Mouse (Mus musculus) neural tube, embryonic 14.5 days (tissue): Measurements from ENCODE around the gene Eef1akmt2. TPM values are rescaled to one million over a fixed set of nuclear protein-coding genes. Genes with fewer than 3 reads are reported as not detected.

Source experiments
- ATAC-seq: fragments of 200-750 bp; cut with Nextera tagmentation; 2 replicates; pipeline ENCODE4 v1.8.0; 2017; ENCODE audit warnings: low read depth, mild to moderate bottlenecking, moderate TSS enrichment, moderate library complexity
- H3K27ac ChIP-seq: fragments of 300-500 bp; sonication (generic); 2 replicates; pipeline ENCODE4 v1.5.1; 2014; ENCODE audit warnings: low read depth, mild to moderate bottlenecking, control low read depth, low read length, moderate library complexity, mixed read lengths
- H3K27me3 ChIP-seq: fragments of 300-500 bp; sonication (generic); 2 replicates; pipeline ENCODE4 v1.6.1; 2014; ENCODE audit warnings: low read length; ENCODE audit not compliant: control insufficient read depth, insufficient read depth
- H3K36me3 ChIP-seq: fragments of 300-500 bp; sonication (generic); 2 replicates; pipeline ENCODE4 v1.6.1; 2014; ENCODE audit warnings: low read length, mixed read lengths; ENCODE audit not compliant: control insufficient read depth, insufficient read depth
- H3K4me1 ChIP-seq: fragments of 300-500 bp; sonication (generic); 2 replicates; pipeline ENCODE4 v1.6.1; 2014; ENCODE audit warnings: low read length; ENCODE audit not compliant: control insufficient read depth, insufficient read depth
- H3K4me2 ChIP-seq: fragments of 300-500 bp; sonication (generic); 2 replicates; pipeline ENCODE4 v1.6.1; 2014; ENCODE audit warnings: mild to moderate bottlenecking, low read depth, low read length, control low read depth
- H3K4me3 ChIP-seq: fragments of 300-500 bp; sonication (generic); 2 replicates; pipeline ENCODE4 v1.5.1; 2014; ENCODE audit warnings: low read depth, low read length, control low read depth, mixed read lengths
- H3K9ac ChIP-seq: fragments of 300-500 bp; sonication (generic); replicated peaks from 2 replicates; pipeline ENCODE4 v1.6.1; 2014; ENCODE audit warnings: low read depth, mild to moderate bottlenecking, control low read depth, low read length, mixed read lengths
- H3K9me3 ChIP-seq: fragments of 300-500 bp; sonication (generic); 2 replicates; pipeline ENCODE4 v1.6.1; 2016; ENCODE audit warnings: low read length; ENCODE audit not compliant: control insufficient read depth
- WGBS: fragments of 180-500 bp; shearing (Covaris S2); extraction: QIAGEN DNeasy Blood & Tissue Kit; methylation state at CpG from one replicate; pipeline ENCODE4 v1.1.7; 2014; 5-methylcytosine and 5-hydroxymethylcytosine counted together
- polyA plus RNA-seq: library from polyadenylated mRNA; unstranded; fragments of >200 nt; fragmentation: Nextera tagmentation; extraction: Ambion mirVana; gene quantifications from 2 replicates; pipeline ENCODE4 v1.2.1, GENCODE M21; 2014

Gene Eef1akmt2
- polyA plus RNA-seq, 1 experiment from 2014 or later = 97.5 TPM

GRCm38 (mm10) chr7:132787496-132788190, 64.8 kb downstream of the Eef1akmt2 start:
- WGBS = 92% methylated on average over 4 of the region's 4 CpGs
- no peak overlapping the region for H3K27ac ChIP-seq
- H3K4me2 ChIP-seq = no peak overlapping the region
- no peaks in the 10 kb centered on the region for H3K4me1 ChIP-seq
- H3K9ac ChIP-seq = no peak overlapping the region
- ATAC-seq = no peak
- H3K27me3 ChIP-seq = no peaks in the 10 kb centered on the region
- H3K9me3 ChIP-seq = no peaks in the 10 kb centered on the region
- no peak overlapping the region for H3K4me3 ChIP-seq
- no peaks in the 10 kb centered on the region for H3K36me3 ChIP-seq

- H3K4me3 ChIP-seq = no peak overlapping the region
- H3K9me3 ChIP-seq = no peaks in the 10 kb centered on the region
- H3K27ac ChIP-seq = no peak overlapping the region
- H3K36me3 ChIP-seq = no peaks in the 10 kb centered on the region
- WGBS = 92% methylated on average over 4 of the region's 4 CpGs
- H3K4me2 ChIP-seq = no peak overlapping the region
- no peak for ATAC-seq
- peaks cover 2% of the 10 kb centered on the region; the same call in 1 of the 2 replicates for H3K4me1 ChIP-seq
- H3K9ac ChIP-seq = no peak overlapping the region
- H3K27me3 ChIP-seq = no peaks in the 10 kb centered on the region
Measured at GRCm38 (mm10) chr7:132787022-132787421, 65.5 kb downstream of the Eef1akmt2 start.

DNA sequence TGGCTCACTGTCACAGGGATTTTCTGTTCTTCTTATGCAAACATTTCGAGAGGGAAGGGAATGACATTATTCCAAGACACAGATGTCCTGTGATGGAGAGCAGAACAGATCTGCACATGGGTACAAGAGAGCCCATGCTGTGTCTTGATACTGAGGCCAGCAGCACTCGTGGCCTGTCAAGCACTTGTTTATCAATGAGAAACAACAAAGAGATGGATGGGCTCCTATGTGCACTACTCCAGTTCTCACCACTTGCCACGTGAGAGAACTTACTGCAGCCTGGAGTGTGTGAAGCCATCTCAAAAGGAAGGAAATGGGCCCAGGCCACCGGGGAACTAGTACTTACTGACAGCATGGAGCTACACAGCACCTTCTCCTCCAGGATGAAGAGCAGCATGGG, 66.0 kb downstream of the Eef1akmt2 start:
- ATAC-seq = no peak
- Histone ChIP-seq H3K4me1 (peaks cover 6% of the 10 kb centered on the region), H3K27ac (no peak overlapping the region), H3K4me3 (no peak overlapping the region), H3K9me3 (no peaks in the 10 kb centered on the region), H3K4me2 (no peak overlapping the region), H3K27me3 (no peaks in the 10 kb centered on the region), H3K36me3 (no peaks in the 10 kb centered on the region), H3K9ac (no peak overlapping the region)
- 29% methylated on average over 4 of the region's 4 CpGs for WGBS

GRCm38 (mm10) chr7:132786011-132786410, 66.5 kb downstream of the Eef1akmt2 start:
- Histone ChIP-seq H3K27ac (no peak overlapping the region), H3K9me3 (no peaks in the 10 kb centered on the region), H3K36me3 (no peaks in the 10 kb centered on the region), H3K4me1 (peaks cover 11% of the 10 kb centered on the region), H3K4me3 (no peak overlapping the region), H3K27me3 (no peaks in the 10 kb centered on the region), H3K9ac (no peak overlapping the region), H3K4me2 (no peak overlapping the region)
- no peak for ATAC-seq
- WGBS = 80% methylated on average over 7 of the region's 7 CpGs

DNA sequence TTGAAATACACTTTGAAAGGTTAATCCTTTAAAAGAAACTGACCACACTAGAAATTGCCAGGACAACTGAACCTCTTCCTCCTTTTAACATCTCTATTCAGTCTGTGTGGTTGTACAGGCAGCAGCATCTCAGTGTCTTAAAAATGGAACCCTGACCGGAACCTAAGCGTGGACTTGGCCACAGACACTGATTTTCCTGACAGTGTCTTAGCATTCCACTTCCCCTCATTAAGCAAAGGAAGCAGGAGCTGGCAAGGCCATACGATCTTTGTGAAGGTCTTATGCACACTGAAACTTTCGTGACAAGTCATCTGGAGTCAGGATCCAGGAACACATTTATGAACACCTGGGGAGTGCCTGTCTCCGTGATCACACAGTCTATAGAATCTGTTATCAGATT, 68.4 kb downstream of the Eef1akmt2 start:
- peaks cover 17% of the 10 kb centered on the region for H3K4me1 ChIP-seq
- no peak overlapping the region for H3K4me3 ChIP-seq
- no peaks in the 10 kb centered on the region for H3K9me3 ChIP-seq
- no peaks in the 10 kb centered on the region for H3K27me3 ChIP-seq
- H3K4me2 ChIP-seq = no peak overlapping the region
- ATAC-seq = no peak
- WGBS = 85% methylated on average over 5 of the region's 5 CpGs
- no peak overlapping the region for H3K27ac ChIP-seq
- no peaks in the 10 kb centered on the region for H3K36me3 ChIP-seq
- H3K9ac ChIP-seq = no peak overlapping the region

DNA sequence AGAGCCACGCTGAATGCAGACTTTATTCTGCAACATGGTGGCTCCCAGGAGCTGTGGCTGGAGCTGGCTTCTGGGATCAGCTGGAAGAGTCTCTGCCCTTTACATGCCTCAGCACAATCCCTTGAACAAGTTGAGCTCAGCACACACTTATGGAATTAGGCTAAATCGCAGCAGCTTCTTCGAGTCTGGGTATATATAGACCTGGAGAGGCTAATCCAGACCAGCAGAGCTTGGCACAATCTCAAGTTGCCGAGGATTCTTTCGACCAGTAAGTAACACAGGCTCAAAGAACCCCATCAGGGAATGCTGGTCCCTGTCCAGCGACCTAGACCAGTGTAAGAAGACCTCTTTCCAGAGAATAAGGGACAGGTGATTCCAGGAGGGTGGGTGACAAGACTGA, 70.6 kb downstream of the Eef1akmt2 start:
- Histone ChIP-seq H3K27me3 (no peaks in the 10 kb centered on the region), H3K36me3 (no peaks in the 10 kb centered on the region), H3K27ac (peak overlapping the region; percentile 2), H3K4me2 (no peak overlapping the region), H3K4me1 (peaks cover 17% of the 10 kb centered on the region), H3K9ac (no peak overlapping the region), H3K4me3 (no peak overlapping the region), H3K9me3 (no peaks in the 10 kb centered on the region)
- 0 out of 2 replicates have a peak, but pooled peaks have one; percentile 16 for ATAC-seq
- 57% methylated on average over 6 of the region's 6 CpGs for WGBS

GRCm38 (mm10) chr7:132781130-132781814, 71.2 kb downstream of the Eef1akmt2 start:
- peaks cover 17% of the 10 kb centered on the region for H3K4me1 ChIP-seq
- no peak overlapping the region for H3K4me3 ChIP-seq
- H3K9me3 ChIP-seq = no peaks in the 10 kb centered on the region
- H3K9ac ChIP-seq = peak overlapping the region; percentile 34
- H3K27me3 ChIP-seq = no peaks in the 10 kb centered on the region
- H3K4me2 ChIP-seq = no peak overlapping the region
- H3K36me3 ChIP-seq = no peaks in the 10 kb centered on the region
- 13% methylated on average over 7 of the region's 7 CpGs for WGBS
- peak; percentile 79 for ATAC-seq
- peak overlapping the region; percentile 48 for H3K27ac ChIP-seq

DNA sequence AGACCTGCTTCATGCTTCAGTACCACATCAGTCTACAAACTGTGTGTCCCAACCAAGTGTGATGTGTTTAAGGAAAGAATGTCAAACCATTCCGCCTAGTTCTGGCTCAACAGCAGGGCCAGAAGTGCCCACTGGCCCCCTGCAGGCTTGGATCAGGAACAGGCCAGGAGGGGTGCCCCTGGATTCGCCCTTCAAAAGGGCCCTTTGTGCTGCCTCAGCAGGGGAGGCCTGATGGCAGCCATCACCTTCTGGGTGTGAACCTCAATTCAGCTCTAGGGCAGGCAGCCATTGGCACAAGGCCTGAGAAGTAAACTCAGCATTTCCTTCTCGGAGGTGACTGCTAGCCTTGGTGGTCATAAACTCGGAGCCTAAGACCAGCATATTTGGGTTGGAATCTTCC, 71.9 kb downstream of the Eef1akmt2 start:
- Histone ChIP-seq H3K27ac (peak overlapping the region; percentile 48; the same call in 1 of the 2 replicates), H3K36me3 (no peaks in the 10 kb centered on the region), H3K9ac (no peak overlapping the region), H3K27me3 (no peaks in the 10 kb centered on the region), H3K4me2 (no peak overlapping the region), H3K4me1 (peaks cover 17% of the 10 kb centered on the region), H3K9me3 (no peaks in the 10 kb centered on the region), H3K4me3 (no peak overlapping the region)
- WGBS = 13% methylated on average over 4 of the region's 4 CpGs
- peak; percentile 42; the same call in 1 of the 2 replicates for ATAC-seq

DNA sequence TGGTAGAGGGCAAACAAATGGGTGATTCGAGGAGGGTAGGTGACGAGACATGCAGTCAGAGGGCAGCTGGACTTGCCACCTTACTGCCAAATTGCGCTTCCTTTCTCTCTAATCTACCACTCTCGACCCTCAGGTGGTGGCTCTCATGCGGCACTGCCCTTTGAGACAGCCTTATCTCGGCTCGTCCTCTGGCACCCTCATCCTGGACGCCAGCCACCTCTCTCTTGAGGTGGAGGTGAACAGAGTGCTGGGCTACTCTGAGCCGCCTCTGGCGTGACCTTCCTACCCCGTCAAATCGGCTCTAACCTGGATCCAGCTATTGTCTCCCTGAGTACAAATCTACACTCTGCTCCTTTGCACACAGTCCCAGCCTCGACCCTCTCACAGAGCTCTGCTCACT, 73.8 kb downstream of the Eef1akmt2 start:
- ATAC-seq = no peak
- Histone ChIP-seq H3K36me3 (no peaks in the 10 kb centered on the region), H3K4me1 (peaks cover 17% of the 10 kb centered on the region), H3K27ac (no peak overlapping the region), H3K27me3 (no peaks in the 10 kb centered on the region), H3K9ac (no peak overlapping the region), H3K4me2 (no peak overlapping the region), H3K4me3 (no peak overlapping the region), H3K9me3 (no peaks in the 10 kb centered on the region)
- whole genome bisulfite sequencing = 95% methylated on average over 13 of the region's 13 CpGs
